Comparison of ENCODE assay signal across 9 mouse cellular contexts in genomic region chr2:102116521-102117401, GRCm38 (mm10).
DNase-seq lines count a peak whose midpoint lies in the region; ATAC-seq and TF ChIP-seq lines count a peak whose summit lies in the region.
"Had no signal": no experiment of that assay in that cellular context is flagged by ENCODE, and none has a peak within 500 bp of the region (broad histone marks: within the 10 kb centered on the region; RNA-seq: fewer than 3 reads in every experiment).

No protein-coding gene starts in this region.

- ATAC-seq in heart, postnatal 0 days (ENCODE audit: insufficient read depth, low read depth): 0 out of 2 replicates have a peak, but pooled peaks have one; percentile 25
- ATAC-seq in heart, embryonic 12.5 days (ENCODE audit: insufficient number of reproducible peaks, low FRiP score): no peak
- ATAC-seq in midbrain, postnatal 0 days (ENCODE audit: low FRiP score): no peak
- ATAC-seq in limb, embryonic 15.5 days (ENCODE audit: insufficient number of reproducible peaks, low FRiP score, low TSS enrichment, low read depth): no peak
- no peak for ATAC-seq in inflammation-experienced regulatory T-cells, adult 6 months

- no peaks in the 10 kb centered on the region for H3K36me3 ChIP-seq in heart, postnatal 0 days (replicated peaks; ENCODE audit: control insufficient read depth, insufficient read depth, low read length)
- H3K36me3 ChIP-seq in heart, embryonic 12.5 days: no peaks in the 10 kb centered on the region
- H3K36me3 ChIP-seq in midbrain, embryonic 10.5 days: peaks cover 15% of the 10 kb centered on the region
- no peaks in the 10 kb centered on the region for H3K36me3 ChIP-seq in midbrain, postnatal 0 days (ENCODE audit: insufficient read depth, low read length)
- H3K36me3 ChIP-seq in limb, embryonic 15.5 days: no peaks in the 10 kb centered on the region

- peak overlapping the region; percentile 65; the same call in 1 of the 2 replicates for H3K27ac ChIP-seq in heart, postnatal 0 days (ENCODE audit: low read depth)
- H3K27ac ChIP-seq in heart, embryonic 12.5 days (ENCODE audit: poor library complexity, severe bottlenecking): no peak overlapping the region
- H3K27ac ChIP-seq in midbrain, embryonic 10.5 days (replicated peaks): peak overlapping the region; percentile 42
- no peak overlapping the region for H3K27ac ChIP-seq in midbrain, postnatal 0 days (ENCODE audit: low read depth, low read length)
- peak overlapping the region; percentile 28 for H3K27ac ChIP-seq in limb, embryonic 15.5 days

- H3K4me2 ChIP-seq in heart, postnatal 0 days (ENCODE audit: low read depth, low read length): no peak overlapping the region
- H3K4me2 ChIP-seq in heart, embryonic 12.5 days: no peak overlapping the region
- no peak overlapping the region for H3K4me2 ChIP-seq in midbrain, postnatal 0 days (ENCODE audit: low read depth, low read length, poor library complexity, severe bottlenecking)
- H3K4me2 ChIP-seq in limb, embryonic 15.5 days: no peak overlapping the region

- no peak overlapping the region for H3K4me3 ChIP-seq in heart, postnatal 0 days (ENCODE audit: low read depth, low read length)
- no peak overlapping the region for H3K4me3 ChIP-seq in heart, embryonic 12.5 days
- no peak overlapping the region for H3K4me3 ChIP-seq in midbrain, embryonic 10.5 days
- H3K4me3 ChIP-seq in midbrain, postnatal 0 days (ENCODE audit: low read depth, low read length): no peak overlapping the region
- no peak overlapping the region for H3K4me3 ChIP-seq in limb, embryonic 15.5 days

- H3K4me1 ChIP-seq in heart, postnatal 0 days (ENCODE audit: control insufficient read depth, insufficient read depth): peaks cover 30% of the 10 kb centered on the region
- peaks cover 70% of the 10 kb centered on the region for H3K4me1 ChIP-seq in heart, embryonic 12.5 days (replicated peaks)
- H3K4me1 ChIP-seq in midbrain, embryonic 10.5 days: peaks cover 76% of the 10 kb centered on the region
- peaks cover 3% of the 10 kb centered on the region; the same call in 1 of the 2 replicates for H3K4me1 ChIP-seq in midbrain, postnatal 0 days (ENCODE audit: insufficient read depth, low read length)
- H3K4me1 ChIP-seq in limb, embryonic 15.5 days: peaks cover 64% of the 10 kb centered on the region

- whole genome bisulfite sequencing in heart, postnatal 0 days: 45% methylated on average over 9 of the region's 9 CpGs
- 42% methylated on average over 9 of the region's 9 CpGs for WGBS in heart, embryonic 12.5 days
- 44% methylated on average over 9 of the region's 9 CpGs for WGBS in midbrain, embryonic 10.5 days
- 49% methylated on average over 9 of the region's 9 CpGs for WGBS in midbrain, postnatal 0 days
- WGBS in limb, embryonic 15.5 days: 39% methylated on average over 9 of the region's 9 CpGs

- no peaks in the 10 kb centered on the region for H3K9me3 ChIP-seq in heart, postnatal 0 days (replicated peaks; ENCODE audit: control insufficient read depth, low read length)
- no peaks in the 10 kb centered on the region for H3K9me3 ChIP-seq in heart, embryonic 12.5 days (replicated peaks)
- no peaks in the 10 kb centered on the region for H3K9me3 ChIP-seq in midbrain, embryonic 10.5 days (replicated peaks)
- H3K9me3 ChIP-seq in midbrain, postnatal 0 days (ENCODE audit: low read length): no peaks in the 10 kb centered on the region
- H3K9me3 ChIP-seq in limb, embryonic 15.5 days: no peaks in the 10 kb centered on the region

- H3K27me3 ChIP-seq in heart, postnatal 0 days (ENCODE audit: control insufficient read depth, insufficient read depth, low read length): no peaks in the 10 kb centered on the region
- H3K27me3 ChIP-seq in heart, embryonic 12.5 days (replicated peaks): no peaks in the 10 kb centered on the region
- H3K27me3 ChIP-seq in midbrain, embryonic 10.5 days (ENCODE audit: low read depth, poor library complexity, severe bottlenecking): no peaks in the 10 kb centered on the region
- H3K27me3 ChIP-seq in midbrain, postnatal 0 days (ENCODE audit: insufficient read depth, low read length): no peaks in the 10 kb centered on the region
- no peaks in the 10 kb centered on the region for H3K27me3 ChIP-seq in limb, embryonic 15.5 days

- TF ChIP-seq CTCF in heart, postnatal 0 days (IDR thresholded peaks at IDR 0.05; ENCODE audit: low read depth): no peak
- TF ChIP-seq CTCF in midbrain, postnatal 0 days (IDR thresholded peaks at IDR 0.05): no peak

- H3K9ac ChIP-seq in heart, postnatal 0 days (replicated peaks; ENCODE audit: low read depth, low read length): no peak overlapping the region
- no peak overlapping the region for H3K9ac ChIP-seq in heart, embryonic 12.5 days
- no peak overlapping the region for H3K9ac ChIP-seq in midbrain, postnatal 0 days (replicated peaks; ENCODE audit: low read length, poor library complexity, severe bottlenecking)
- H3K9ac ChIP-seq in limb, embryonic 15.5 days: no peak overlapping the region

- DNase-seq in heart, postnatal 0 days (ENCODE audit: low spot score): no peak
- no peak for DNase-seq in midbrain, embryonic 10.5 days (ENCODE audit: low spot score)
- DNase-seq in midbrain, postnatal 0 days (ENCODE audit: low spot score): no peak
- DNase-seq in thymus, postnatal 4 days: peak; percentile 45
- no peak for DNase-seq in cerebellum, adult 8-10 months
- DNase-seq: gastrocnemius, postnatal 10 days had no signal

- TF ChIP-seq EP300 in heart, postnatal 0 days (IDR thresholded peaks at IDR 0.05; ENCODE audit: low read depth): no peak

Comparison
In these comparisons a context has a peak if more than half of its experiments do, and no peak if none do; other contexts are left out.
1. H3K27ac ChIP-seq: peak in heart, postnatal 0 days (single experiment), midbrain, embryonic 10.5 days (single experiment) and limb, embryonic 15.5 days (single experiment); none in heart, embryonic 12.5 days (single experiment) and midbrain, postnatal 0 days (single experiment).